Mouse (Mus musculus): ENCODE measurements at regions not wholly inside any gene's neighbourhood (a gene's known extent, or its start where the extent isn't known, plus 50 kb on each side); places are given as distances from the start of the nearest gene placed in this dataset.

DNA sequence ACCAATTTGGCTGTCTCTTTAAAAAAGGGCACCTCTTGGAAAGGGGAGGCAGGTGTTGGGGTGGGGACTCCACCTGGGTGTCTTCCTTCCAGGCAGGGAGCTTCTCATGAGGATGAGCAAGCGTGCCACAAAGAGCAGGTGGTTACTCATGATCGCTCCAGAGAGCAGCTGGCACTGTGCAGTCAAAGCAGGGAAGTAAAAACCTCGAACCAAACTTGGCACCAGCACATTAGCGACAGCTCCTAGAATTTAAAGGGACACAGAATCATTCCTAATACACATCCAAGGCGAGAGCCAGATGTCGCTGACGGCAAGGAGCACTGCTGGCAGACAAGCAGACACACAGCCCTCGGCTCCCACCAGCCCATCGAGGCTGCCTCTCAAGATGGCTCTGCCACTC is 70.4 kb downstream of the Irx5 start:
- no peak for TF ChIP-seq CTCF (IDR thresholded peaks at IDR 0.05; ENCODE audit: control insufficient read depth, insufficient read depth, low read length)
- no peak for TF ChIP-seq POLR2A (IDR thresholded peaks at IDR 0.05; ENCODE audit: borderline replicate concordance, control insufficient read depth, low read depth, low read length)
- H3K4me1 ChIP-seq (ENCODE audit: control insufficient read depth, insufficient read depth, low read length), result no peaks in the 10 kb centered on the region
- H3K4me3 ChIP-seq (replicated peaks; ENCODE audit: control insufficient read depth, low read depth, low read length), result no peak overlapping the region
- 65% methylated on average over 9 of the region's 9 CpGs for WGBS
- H3K27ac ChIP-seq (ENCODE audit: control insufficient read depth, insufficient read depth, low read depth, low read length, poor library complexity), result no peak overlapping the region

- Histone ChIP-seq H3K4me3 (replicated peaks; ENCODE audit: control insufficient read depth, low read depth, low read length) (no peak overlapping the region), H3K4me1 (ENCODE audit: control insufficient read depth, insufficient read depth, low read length) (no peaks in the 10 kb centered on the region; the same call in 1 of the 2 replicates), H3K27ac (ENCODE audit: control insufficient read depth, insufficient read depth, low read depth, low read length, poor library complexity) (no peak overlapping the region)
- 84% methylated on average over 15 of the region's 15 CpGs for WGBS
- TF ChIP-seq POLR2A (IDR thresholded peaks at IDR 0.05; ENCODE audit: borderline replicate concordance, control insufficient read depth, low read depth, low read length), result no peak
- no peak for TF ChIP-seq CTCF (IDR thresholded peaks at IDR 0.05; ENCODE audit: control insufficient read depth, insufficient read depth, low read length)
Observed at GRCm38 (mm10) chr8:92437075-92437663, 79.7 kb downstream of the Irx5 start.

GRCm38 (mm10) chr8:92438294-92438693 is 80.9 kb downstream of the Irx5 start:
- Histone ChIP-seq H3K4me1 (ENCODE audit: control insufficient read depth, insufficient read depth, low read length) (no peaks in the 10 kb centered on the region; the same call in 1 of the 2 replicates), H3K27ac (ENCODE audit: control insufficient read depth, insufficient read depth, low read depth, low read length, poor library complexity) (no peak overlapping the region), H3K4me3 (replicated peaks; ENCODE audit: control insufficient read depth, low read depth, low read length) (no peak overlapping the region)
- 26% methylated on average over 9 of the region's 9 CpGs for WGBS
- TF ChIP-seq POLR2A (IDR thresholded peaks at IDR 0.05; ENCODE audit: borderline replicate concordance, control insufficient read depth, low read depth, low read length) (no peak), CTCF (IDR thresholded peaks at IDR 0.05; ENCODE audit: control insufficient read depth, insufficient read depth, low read length) (no peak)

- Histone ChIP-seq H3K4me1 (ENCODE audit: control insufficient read depth, insufficient read depth, low read length) (no peaks in the 10 kb centered on the region; the same call in 1 of the 2 replicates), H3K4me3 (replicated peaks; ENCODE audit: control insufficient read depth, low read depth, low read length) (no peak overlapping the region), H3K27ac (ENCODE audit: control insufficient read depth, insufficient read depth, low read depth, low read length, poor library complexity) (no peak overlapping the region)
- TF ChIP-seq CTCF (IDR thresholded peaks at IDR 0.05; ENCODE audit: control insufficient read depth, insufficient read depth, low read length), result no peak
- TF ChIP-seq POLR2A (IDR thresholded peaks at IDR 0.05; ENCODE audit: borderline replicate concordance, control insufficient read depth, low read depth, low read length), result no peak
- 74% methylated on average over 9 of the region's 9 CpGs for WGBS
Observed at GRCm38 (mm10) chr8:92439713-92440436, 82.5 kb downstream of the Irx5 start.

- Histone ChIP-seq H3K27ac (ENCODE audit: control insufficient read depth, insufficient read depth, low read depth, low read length, poor library complexity) (no peak overlapping the region), H3K4me3 (replicated peaks; ENCODE audit: control insufficient read depth, low read depth, low read length) (no peak overlapping the region), H3K4me1 (ENCODE audit: control insufficient read depth, insufficient read depth, low read length) (no peaks in the 10 kb centered on the region; the same call in 1 of the 2 replicates)
- TF ChIP-seq CTCF (IDR thresholded peaks at IDR 0.05; ENCODE audit: control insufficient read depth, insufficient read depth, low read length) (no peak), POLR2A (IDR thresholded peaks at IDR 0.05; ENCODE audit: borderline replicate concordance, control insufficient read depth, low read depth, low read length) (no peak)
- WGBS, result 75% methylated on average over 6 of the region's 6 CpGs
Observed at GRCm38 (mm10) chr8:92442086-92442485, 84.7 kb downstream of the Irx5 start.

DNA sequence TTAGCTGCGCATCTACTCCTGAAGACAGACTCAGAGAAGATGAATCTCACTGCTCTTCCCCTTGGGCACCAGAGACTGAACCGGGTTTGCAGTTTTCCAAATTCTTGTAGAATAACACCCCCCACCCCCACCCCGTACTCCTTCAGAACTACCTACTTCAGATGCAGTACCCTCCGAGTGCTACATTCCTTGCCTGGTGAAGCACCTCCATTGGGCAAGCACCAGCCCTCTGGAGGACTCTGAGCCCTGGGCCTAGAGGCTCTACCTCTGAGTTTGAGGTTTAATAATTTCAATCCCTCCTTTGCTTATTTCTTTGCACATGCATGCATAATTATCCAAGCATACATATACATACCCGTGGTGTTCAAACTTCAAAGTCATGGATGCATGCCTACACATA is 101.9 kb downstream of the Irx5 start:
- no peak for TF ChIP-seq POLR2A (IDR thresholded peaks at IDR 0.05; ENCODE audit: borderline replicate concordance, control insufficient read depth, low read depth, low read length)
- no peak for TF ChIP-seq CTCF (IDR thresholded peaks at IDR 0.05; ENCODE audit: control insufficient read depth, insufficient read depth, low read length)
- 80% methylated on average over 5 of the region's 5 CpGs for WGBS

DNA sequence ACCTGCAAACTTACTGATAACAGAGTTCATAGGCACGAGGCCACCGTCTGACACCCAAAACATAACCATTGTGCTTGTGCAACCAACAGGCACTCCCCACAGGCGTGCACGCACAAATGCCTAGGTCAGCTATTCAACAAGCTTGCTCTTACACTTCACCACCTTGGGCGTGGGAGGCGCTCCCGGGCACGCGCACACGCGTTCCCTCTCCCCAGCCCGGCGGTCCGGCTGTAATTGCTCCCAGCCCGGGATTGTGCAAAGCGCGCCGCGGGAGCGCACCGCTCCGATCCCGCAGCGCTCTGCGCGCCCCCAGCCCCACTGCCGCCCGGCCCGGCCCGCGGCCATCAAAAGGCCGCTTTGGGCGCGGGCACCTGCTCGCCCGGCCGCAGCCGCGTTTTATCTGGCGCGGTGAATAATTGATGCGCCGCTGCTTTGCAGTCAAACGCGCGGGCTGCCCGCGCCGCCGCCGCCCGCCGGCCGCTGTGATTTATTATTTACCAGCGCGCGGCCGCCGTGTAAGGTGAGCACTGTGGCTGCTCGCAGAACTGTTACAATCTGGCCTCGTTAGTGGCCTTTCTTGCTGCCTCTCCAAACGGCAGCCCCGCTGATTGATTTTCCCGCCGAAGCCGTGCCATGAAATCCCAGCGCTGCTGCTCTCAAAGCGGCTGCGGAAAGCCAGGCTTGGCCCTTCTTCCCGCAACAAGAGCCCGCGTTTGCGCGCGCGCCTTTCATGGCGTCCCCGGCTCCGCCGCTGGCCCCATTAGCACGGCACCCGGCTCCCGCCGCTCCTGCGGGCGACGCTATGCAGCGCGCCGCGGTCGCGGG is 102.9 kb downstream of the Irx5 start:
- Histone ChIP-seq H3K4me1 (ENCODE audit: control insufficient read depth, insufficient read depth, low read length) (no peaks in the 10 kb centered on the region), H3K4me3 (replicated peaks; ENCODE audit: control insufficient read depth, low read depth, low read length) (no peak overlapping the region), H3K27ac (ENCODE audit: control insufficient read depth, insufficient read depth, low read depth, low read length, poor library complexity) (no peak overlapping the region)
- no peak for TF ChIP-seq CTCF (IDR thresholded peaks at IDR 0.05; ENCODE audit: control insufficient read depth, insufficient read depth, low read length)
- TF ChIP-seq POLR2A (IDR thresholded peaks at IDR 0.05; ENCODE audit: borderline replicate concordance, control insufficient read depth, low read depth, low read length), result no peak
- WGBS, result 2% methylated on average over 93 of the region's 93 CpGs

More for the DNA sequence above, 101.9 kb downstream of the Irx5 start:
- Histone ChIP-seq H3K4me1 (ENCODE audit: control insufficient read depth, insufficient read depth, low read length) (no peaks in the 10 kb centered on the region), H3K27ac (ENCODE audit: control insufficient read depth, insufficient read depth, low read depth, low read length, poor library complexity) (no peak overlapping the region), H3K4me3 (replicated peaks; ENCODE audit: control insufficient read depth, low read depth, low read length) (no peak overlapping the region)
